Mouse (Mus musculus) CH12.LX (cell line): ENCODE data around the gene Ror1. TPM values are rescaled to one million over a fixed set of nuclear protein-coding genes. Genes with fewer than 3 reads are reported as not detected.

ENCODE experiments used
- DNase-seq: peaks from one replicate; pipeline ENCODE4 v3.0.0-alpha.2; 2013; ENCODE audit errors: extremely low read depth
- H3K27ac ChIP-seq: 2 replicates; pipeline ENCODE4 v1.5.1; 2012; ENCODE audit warnings: low read depth, mild to moderate bottlenecking, control low read depth, moderate library complexity; ENCODE audit not compliant: insufficient read depth
- H3K27me3 ChIP-seq: replicated peaks from 2 replicates; pipeline ENCODE3; 2012; ENCODE audit warnings: inconsistent platforms
- H3K36me3 ChIP-seq, 2 experiments: replicated peaks in 1 of 2; 2 replicates each; pipeline versions ENCODE3 to v1.6.1; 2012; ENCODE audit warnings: inconsistent platforms in 1 of 2, low read length in 1 of 2, mild to moderate bottlenecking in 1 of 2, mixed read lengths in 1 of 2, moderate library complexity in 1 of 2; ENCODE audit not compliant: control insufficient read depth in 1 of 2, insufficient read depth in 1 of 2
- H3K4me1 ChIP-seq, 2 experiments: 2 replicates each; pipeline ENCODE4 v1.6.1; 2012; ENCODE audit warnings: inconsistent platforms in 1 of 2, moderate library complexity in 1 of 2; ENCODE audit not compliant: insufficient read depth in 2 of 2, control insufficient read depth in 1 of 2
- H3K4me2 ChIP-seq: 2 replicates; pipeline ENCODE4 v1.6.1; 2012; ENCODE audit warnings: low read depth, mild to moderate bottlenecking, control low read depth; ENCODE audit not compliant: poor library complexity, insufficient read depth, severe bottlenecking
- H3K4me3 ChIP-seq, 3 experiments: fragments of 150-350 bp in 1 of 3; sonication (generic) in 1 of 3; replicated peaks in 1 of 3; 2 replicates each; pipeline versions ENCODE3 to v1.5.1; 2011 to 2012; ENCODE audit warnings: low read depth in 2 of 3, low read length in 2 of 3, mild to moderate bottlenecking in 2 of 3, moderate library complexity in 2 of 3, control low read depth in 1 of 3, improper control_type of control experiment in 1 of 3, inconsistent platforms in 1 of 3, mixed read lengths in 1 of 3; ENCODE audit not compliant: poor library complexity in 1 of 3
- H3K79me2 ChIP-seq: replicated peaks from 2 replicates; pipeline ENCODE4 v1.6.1; 2012; ENCODE audit warnings: mild to moderate bottlenecking, moderate library complexity; ENCODE audit not compliant: control insufficient read depth, poor library complexity, insufficient read depth, severe bottlenecking; ENCODE audit errors: extremely low read depth
- H3K9ac ChIP-seq: 2 replicates; pipeline ENCODE4 v1.6.1; 2012; ENCODE audit warnings: low read depth, mild to moderate bottlenecking, control low read depth, moderate library complexity; ENCODE audit not compliant: insufficient read depth
- H3K9me3 ChIP-seq: replicated peaks from 2 replicates; pipeline ENCODE3; 2012; ENCODE audit warnings: low read length, inconsistent platforms, mixed read lengths
- BHLHE40 ChIP-seq: IDR thresholded peaks from 2 replicates; pipeline ENCODE4 v1.6.1; 2011; ENCODE audit warnings: mild to moderate bottlenecking, low read depth, low read length, improper control_type of control experiment
- CHD1 ChIP-seq: IDR thresholded peaks from 2 replicates; pipeline ENCODE4 v1.6.1; 2012; ENCODE audit warnings: low read depth, low read length, improper control_type of control experiment, inconsistent platforms
- CHD2 ChIP-seq: IDR thresholded peaks from 2 replicates; pipeline ENCODE4 v1.6.1; 2011; ENCODE audit warnings: low read length, improper control_type of control experiment
- CTCF ChIP-seq, 2 experiments: IDR thresholded peaks in 1 of 2; conservative IDR thresholded peaks in 1 of 2; 2 replicates each; pipeline ENCODE4 v1.5.1; 2011 to 2012; ENCODE audit warnings: low read depth in 2 of 2, low read length in 2 of 2, improper control_type of control experiment in 1 of 2, inconsistent platforms in 1 of 2, mild to moderate bottlenecking in 1 of 2, moderate library complexity in 1 of 2
- E2F4 ChIP-seq: IDR thresholded peaks from 2 replicates; pipeline ENCODE4 v1.6.1; 2011; ENCODE audit warnings: low read depth, low read length, improper control_type of control experiment; ENCODE audit not compliant: insufficient replicate concordance
- ELF1 ChIP-seq: IDR thresholded peaks from 2 replicates; pipeline ENCODE4 v1.6.1; 2014; ENCODE audit warnings: low read depth, mild to moderate bottlenecking, inconsistent platforms, low read length, improper control_type of control experiment
- EP300 ChIP-seq: IDR thresholded peaks from 2 replicates; pipeline ENCODE4 v1.6.1; 2011; ENCODE audit warnings: low read length, improper control_type of control experiment
- ETS1 ChIP-seq: conservative IDR thresholded peaks from 2 replicates; pipeline ENCODE4 v1.6.1; 2012; ENCODE audit warnings: low read depth, mild to moderate bottlenecking, inconsistent platforms, low read length, improper control_type of control experiment, moderate library complexity
- GABPA ChIP-seq: IDR thresholded peaks from 2 replicates; pipeline ENCODE4 v1.6.1; 2012; ENCODE audit warnings: low read depth, low read length, improper control_type of control experiment, inconsistent platforms; ENCODE audit not compliant: insufficient replicate concordance
- HCFC1 ChIP-seq: IDR thresholded peaks from 2 replicates; pipeline ENCODE4 v1.6.1; 2012; ENCODE audit warnings: low read depth, mild to moderate bottlenecking, inconsistent platforms, low read length, improper control_type of control experiment
- JUN ChIP-seq: IDR thresholded peaks from 2 replicates; pipeline ENCODE4 v1.6.1; 2011; ENCODE audit warnings: low read depth, mild to moderate bottlenecking, low read length, improper control_type of control experiment, moderate library complexity; ENCODE audit not compliant: insufficient read depth
- MAFK ChIP-seq: IDR thresholded peaks from 2 replicates; pipeline ENCODE4 v1.6.1; 2011; ENCODE audit warnings: low read length, improper control_type of control experiment; ENCODE audit not compliant: insufficient replicate concordance
- MAX ChIP-seq: IDR thresholded peaks from 2 replicates; pipeline ENCODE4 v1.6.1; 2011; ENCODE audit warnings: low read length, improper control_type of control experiment
- MAZ ChIP-seq: IDR thresholded peaks from 2 replicates; pipeline ENCODE4 v1.6.1; 2012; ENCODE audit warnings: low read depth, mild to moderate bottlenecking, inconsistent platforms, low read length, improper control_type of control experiment, moderate library complexity
- MYC ChIP-seq: IDR thresholded peaks from 2 replicates; pipeline ENCODE4 v1.6.1; 2011; ENCODE audit warnings: low read depth, mild to moderate bottlenecking, improper control_type of control experiment, low read length
- NELFE ChIP-seq: IDR thresholded peaks from 2 replicates; pipeline ENCODE4 v1.6.1; 2011; ENCODE audit warnings: low read depth, low read length, improper control_type of control experiment
- RCOR1 ChIP-seq: conservative IDR thresholded peaks from 2 replicates; pipeline ENCODE4 v1.6.1; 2012; ENCODE audit warnings: low read depth, mild to moderate bottlenecking, inconsistent platforms, low read length, improper control_type of control experiment
- SMC3 ChIP-seq: IDR thresholded peaks from 2 replicates; pipeline ENCODE4 v1.6.1; 2011; ENCODE audit warnings: low read depth, low read length, improper control_type of control experiment
- UBTF ChIP-seq: IDR thresholded peaks from 2 replicates; pipeline ENCODE4 v1.6.1; 2012; ENCODE audit warnings: low read depth, mild to moderate bottlenecking, inconsistent platforms, low read length, improper control_type of control experiment, moderate library complexity
- USF1 ChIP-seq: IDR thresholded peaks from 2 replicates; pipeline ENCODE4 v1.6.1; 2014; ENCODE audit warnings: low read depth, mild to moderate bottlenecking, inconsistent platforms, low read length, improper control_type of control experiment
- ZC3H11A ChIP-seq: IDR thresholded peaks from 2 replicates; pipeline ENCODE4 v1.6.1; 2012; ENCODE audit warnings: low read depth, mild to moderate bottlenecking, inconsistent platforms, low read length, improper control_type of control experiment
- ZMIZ1 ChIP-seq: IDR thresholded peaks from 2 replicates; pipeline ENCODE4 v1.6.1; 2012; ENCODE audit warnings: low read depth, mild to moderate bottlenecking, inconsistent platforms, low read length, improper control_type of control experiment
- dilution Hi-C: fragments of 300-500 bp; cut with MboI; formaldehyde crosslinking; loops from 2 replicates; pipeline ENCODE4 v1.14.3; 2020; ENCODE audit warnings: low sequenced_read_pairs; ENCODE audit not compliant: extremely low pct_unique_long_range_greater_than_20kb, extremely low pct_ligation_motif_present
- in situ Hi-C: fragments of 300-500 bp; cut with MboI; formaldehyde crosslinking; loops from 3 replicates; pipeline ENCODE4 v1.14.3; 2019; ENCODE audit warnings: low sequenced_read_pairs, low pct_ligation_motif_present, low pct_unique_long_range_greater_than_20kb, mixed read lengths
- polyA plus RNA-seq: library from polyadenylated mRNA; unstranded; fragments of >175 nt; gene quantifications from 2 replicates; pipeline ENCODE4 v1.2.1, GENCODE M21; 2012; ENCODE audit warnings: low read depth; ENCODE audit not compliant: insufficient read length
- total RNA-seq, 2 experiments: library from RNA; depleted of rRNA; stranded (reverse); fragments of 300-350 nt in 1 of 2; fragments of >200 nt in 1 of 2; gene quantifications; 2 replicates each; pipeline ENCODE4 v1.2.3; 2012 to 2014

The Ror1 gene
- total and polyA plus RNA-seq, 3 experiments = not detected

GRCm38 (mm10) chr4:100363666-100364065 is 268.1 kb downstream of the Ror1 start:
- Histone ChIP-seq H3K27ac (no peak overlapping the region), H3K36me3 (no peaks in the 10 kb centered on the region)
- no peak for TF ChIP-seq CTCF (conservative IDR thresholded peaks at IDR 0.05 in 1 of 2, IDR thresholded peaks at IDR 0.05 in 1 of 2; ENCODE audit: low read depth in 2 of 2, low read length in 2 of 2)
- TF ChIP-seq SMC3 = no peak
- no peak for TF ChIP-seq UBTF
- TF ChIP-seq NELFE = no peak
- TF ChIP-seq ZC3H11A = no peak
- no peak for TF ChIP-seq BHLHE40
- no peak for TF ChIP-seq GABPA
- TF ChIP-seq RCOR1 = no peak
- no peak for TF ChIP-seq MAFK
- TF ChIP-seq, all 38 proteins: peak for 0
- H3K4me1 ChIP-seq = no peaks in the 10 kb centered on the region
- H3K27me3 ChIP-seq = no peaks in the 10 kb centered on the region
- H3K4me2 ChIP-seq = no peak overlapping the region
- H3K79me2 ChIP-seq = no peaks in the 10 kb centered on the region
- DNase-seq = no peak
- H3K9me3 ChIP-seq = peaks cover 48% of the 10 kb centered on the region
- H3K9ac ChIP-seq = no peak overlapping the region
- H3K4me3 ChIP-seq = no peak overlapping the region
- in situ Hi-C loops (no loop called here), dilution Hi-C loops (no loop called here)

- peaks cover 53% of the 10 kb centered on the region for H3K9me3 ChIP-seq
- in situ Hi-C loops = no loop called here
- no peak for DNase-seq
- no peak for TF ChIP-seq CHD2
- TF ChIP-seq MAFK = no peak
- no peak for TF ChIP-seq JUN
- no peak for TF ChIP-seq HCFC1
- no peak for TF ChIP-seq MAZ
- TF ChIP-seq EP300 = no peak
- no peak for TF ChIP-seq E2F4
- TF ChIP-seq ZMIZ1 = no peak
- TF ChIP-seq ETS1 = no peak
- no peak for TF ChIP-seq ELF1
- TF ChIP-seq BHLHE40 = no peak
- TF ChIP-seq MYC = no peak
- no peak for TF ChIP-seq MAX
- no peak for TF ChIP-seq ZC3H11A
- no peak for TF ChIP-seq SMC3
- TF ChIP-seq CHD1 = no peak
- TF ChIP-seq USF1 = no peak
- TF ChIP-seq, all 38 proteins: peak for 0
- no peak overlapping the region for H3K27ac ChIP-seq
- H3K4me3 ChIP-seq = no peak overlapping the region
- no peak overlapping the region for H3K4me2 ChIP-seq
- dilution Hi-C loops = no loop called here
- H3K79me2 ChIP-seq = no peaks in the 10 kb centered on the region
- H3K36me3 ChIP-seq = no peaks in the 10 kb centered on the region
- H3K9ac ChIP-seq = no peak overlapping the region
- H3K27me3 ChIP-seq = no peaks in the 10 kb centered on the region
- no peaks in the 10 kb centered on the region for H3K4me1 ChIP-seq
Measured at GRCm38 (mm10) chr4:100368691-100369090, 273.1 kb downstream of the Ror1 start.
